Mouse (Mus musculus) kidney, embryonic 16.5 days (tissue): ENCODE results near the gene Ube2cbp. TPM values are rescaled to one million over a fixed set of nuclear protein-coding genes. Genes with fewer than 3 reads are reported as not detected.

Source experiments
- ATAC-seq: fragments of 200-750 bp; cut with Nextera tagmentation; 2 replicates; pipeline ENCODE4 v1.8.0; 2017; ENCODE audit warnings: moderate TSS enrichment; ENCODE audit not compliant: low FRiP score, low TSS enrichment
- H3K27ac ChIP-seq: fragments of 300-500 bp; sonication (generic); 2 replicates; pipeline ENCODE4 v1.5.1; 2014; ENCODE audit warnings: low read length
- H3K27me3 ChIP-seq: fragments of 300-500 bp; sonication (generic); 2 replicates; pipeline ENCODE4 v1.6.1; 2014; ENCODE audit warnings: low read length, control low read depth, mixed read lengths; ENCODE audit not compliant: insufficient read depth
- H3K36me3 ChIP-seq: fragments of 300-500 bp; sonication (generic); 2 replicates; pipeline ENCODE4 v1.6.1; 2014; ENCODE audit warnings: low read length, control low read depth, mixed read lengths; ENCODE audit not compliant: insufficient read depth
- H3K4me1 ChIP-seq: fragments of 300-500 bp; sonication (generic); 2 replicates; pipeline ENCODE4 v1.6.1; 2014; ENCODE audit warnings: low read length, control low read depth, mixed read lengths; ENCODE audit not compliant: insufficient read depth
- H3K4me2 ChIP-seq: fragments of 300-500 bp; sonication (generic); replicated peaks from 2 replicates; pipeline ENCODE4 v1.6.1; 2014; ENCODE audit warnings: low read depth, low read length
- H3K4me3 ChIP-seq: fragments of 300-500 bp; sonication (generic); 2 replicates; pipeline ENCODE4 v1.5.1; 2014; ENCODE audit warnings: mild to moderate bottlenecking, low read length
- H3K9ac ChIP-seq: fragments of 300-500 bp; sonication (generic); replicated peaks from 2 replicates; pipeline ENCODE4 v1.6.1; 2014; ENCODE audit warnings: low read length
- H3K9me3 ChIP-seq: fragments of 300-500 bp; sonication (generic); 2 replicates; pipeline ENCODE4 v1.6.1; 2016; ENCODE audit warnings: low read length, control low read depth
- WGBS: fragments of 180-500 bp; shearing (Covaris S2); extraction: QIAGEN DNeasy Blood & Tissue Kit; methylation state at CpG from one replicate; pipeline ENCODE4 v1.1.7; 2014; 5-methylcytosine and 5-hydroxymethylcytosine counted together
- polyA plus RNA-seq: library from polyadenylated mRNA; unstranded; fragments of >200 nt; fragmentation: Nextera tagmentation; extraction: Ambion mirVana; gene quantifications from 2 replicates; pipeline ENCODE4 v1.2.1, GENCODE M21; 2015

The Ube2cbp gene
- polyA plus RNA-seq, 1 experiment from 2014 or later: 8.4 TPM

GRCm38 (mm10) chr9:86306556-86306955, 158.2 kb downstream of the Ube2cbp start:
- H3K4me2 ChIP-seq: no peak overlapping the region
- ATAC-seq: no peak
- H3K9me3 ChIP-seq: 0 out of 2 replicates have a peak, but pooled peaks cover 3% of the 10 kb centered on the region
- whole genome bisulfite sequencing: 92% methylated on average over 2 of the region's 2 CpGs
- no peaks in the 10 kb centered on the region for H3K36me3 ChIP-seq
- no peaks in the 10 kb centered on the region for H3K4me1 ChIP-seq
- no peak overlapping the region for H3K9ac ChIP-seq
- no peaks in the 10 kb centered on the region for H3K27me3 ChIP-seq
- H3K4me3 ChIP-seq: no peak overlapping the region
- H3K27ac ChIP-seq: no peak overlapping the region

GRCm38 (mm10) chr9:86301407-86301806, 163.3 kb downstream of the Ube2cbp start:
- H3K27ac ChIP-seq: no peak overlapping the region
- peaks cover 6% of the 10 kb centered on the region; the same call in 1 of the 2 replicates for H3K4me1 ChIP-seq
- no peak overlapping the region for H3K4me2 ChIP-seq
- H3K9ac ChIP-seq: no peak overlapping the region
- no peak for ATAC-seq
- H3K9me3 ChIP-seq: 0 out of 2 replicates have a peak, but pooled peaks cover 3% of the 10 kb centered on the region
- no peak overlapping the region for H3K4me3 ChIP-seq
- no peaks in the 10 kb centered on the region for H3K27me3 ChIP-seq
- no peaks in the 10 kb centered on the region for H3K36me3 ChIP-seq
- 61% methylated on average over 6 of the region's 6 CpGs for WGBS

GRCm38 (mm10) chr9:86298596-86298995, 166.2 kb downstream of the Ube2cbp start:
- Histone ChIP-seq H3K4me2 (no peak overlapping the region), H3K4me3 (no peak overlapping the region), H3K36me3 (no peaks in the 10 kb centered on the region), H3K27ac (no peak overlapping the region), H3K27me3 (no peaks in the 10 kb centered on the region), H3K9ac (no peak overlapping the region), H3K4me1 (peaks cover 6% of the 10 kb centered on the region; the same call in 1 of the 2 replicates), H3K9me3 (no peaks in the 10 kb centered on the region)
- no peak for ATAC-seq
- WGBS: 78% methylated on average over 8 of the region's 8 CpGs

DNA sequence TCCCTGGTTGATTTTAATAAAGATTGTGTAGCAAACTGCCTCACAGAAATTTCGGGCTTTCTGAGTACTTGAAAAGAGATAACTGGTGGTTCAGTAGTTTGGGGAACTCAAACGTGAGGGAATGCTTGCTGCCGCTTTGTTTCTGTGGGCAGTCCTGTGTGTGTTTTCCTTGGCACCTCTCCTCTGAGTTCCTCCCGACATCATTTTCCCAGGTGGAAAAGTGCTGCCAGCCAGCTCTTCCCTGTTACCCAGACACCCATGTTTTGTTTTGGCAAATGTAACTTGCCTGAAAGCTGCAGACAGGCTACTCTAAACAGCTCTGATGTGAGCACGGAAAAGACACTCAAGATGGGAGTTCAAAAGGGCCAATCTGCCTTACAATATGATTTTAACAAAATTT, 166.6 kb downstream of the Ube2cbp start:
- no peak overlapping the region for H3K9ac ChIP-seq
- H3K36me3 ChIP-seq: no peaks in the 10 kb centered on the region
- H3K27me3 ChIP-seq: no peaks in the 10 kb centered on the region
- H3K9me3 ChIP-seq: no peaks in the 10 kb centered on the region
- H3K4me3 ChIP-seq: no peak overlapping the region
- no peak overlapping the region for H3K27ac ChIP-seq
- ATAC-seq: no peak
- H3K4me1 ChIP-seq: peaks cover 6% of the 10 kb centered on the region; the same call in 1 of the 2 replicates
- WGBS: 22% methylated on average over 5 of the region's 5 CpGs
- no peak overlapping the region for H3K4me2 ChIP-seq

DNA sequence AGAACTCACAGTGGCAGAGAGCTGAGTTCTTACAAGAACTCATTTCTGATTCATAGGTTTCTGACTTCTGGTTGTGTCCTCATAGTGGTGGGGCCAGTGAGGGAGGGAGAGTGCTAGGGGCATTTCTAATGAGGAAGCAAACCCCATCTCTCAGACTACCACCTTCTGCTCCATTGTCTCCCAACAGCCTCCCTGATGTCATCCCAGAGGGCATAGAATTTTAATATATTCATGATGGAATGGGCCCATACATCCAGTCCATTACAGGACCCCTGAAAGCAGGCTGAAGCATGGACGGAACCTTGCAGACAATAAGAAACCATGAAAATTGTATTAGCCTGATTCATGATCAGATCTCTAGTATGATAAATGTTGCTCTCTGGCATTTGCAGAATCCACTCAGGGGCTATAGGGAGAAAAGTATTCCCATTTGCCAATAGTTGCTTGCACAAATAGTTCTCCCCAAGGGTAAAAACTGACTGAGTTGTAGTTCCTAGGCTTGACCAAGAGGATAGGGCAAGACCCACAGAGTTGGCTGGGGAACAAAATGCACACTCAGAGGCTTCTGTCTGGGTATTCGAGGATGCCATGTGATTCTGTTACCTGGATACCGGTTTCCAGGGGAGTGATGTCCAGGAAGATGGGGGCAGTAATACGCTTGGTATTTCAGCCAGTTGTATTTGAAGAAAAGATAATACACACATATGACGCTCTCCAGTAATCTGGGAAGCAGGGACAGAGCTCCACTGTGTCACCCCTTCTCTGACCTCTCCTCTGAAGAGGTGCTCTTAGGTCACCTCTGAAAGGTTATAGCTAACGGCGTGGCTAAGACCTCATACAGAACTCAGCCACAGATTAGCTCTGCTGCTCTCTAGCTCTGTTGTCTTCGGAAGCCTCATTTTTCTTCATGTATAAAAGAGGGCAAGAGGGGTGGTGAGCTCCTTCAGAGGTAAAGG, 167.8 kb downstream of the Ube2cbp start:
- Histone ChIP-seq H3K4me1 (peaks cover 6% of the 10 kb centered on the region; the same call in 1 of the 2 replicates), H3K4me3 (no peak overlapping the region), H3K27ac (no peak overlapping the region), H3K9ac (no peak overlapping the region), H3K27me3 (no peaks in the 10 kb centered on the region), H3K9me3 (no peaks in the 10 kb centered on the region), H3K36me3 (no peaks in the 10 kb centered on the region), H3K4me2 (no peak overlapping the region)
- ATAC-seq: no peak
- WGBS: 78% methylated on average over 8 of the region's 8 CpGs

DNA sequence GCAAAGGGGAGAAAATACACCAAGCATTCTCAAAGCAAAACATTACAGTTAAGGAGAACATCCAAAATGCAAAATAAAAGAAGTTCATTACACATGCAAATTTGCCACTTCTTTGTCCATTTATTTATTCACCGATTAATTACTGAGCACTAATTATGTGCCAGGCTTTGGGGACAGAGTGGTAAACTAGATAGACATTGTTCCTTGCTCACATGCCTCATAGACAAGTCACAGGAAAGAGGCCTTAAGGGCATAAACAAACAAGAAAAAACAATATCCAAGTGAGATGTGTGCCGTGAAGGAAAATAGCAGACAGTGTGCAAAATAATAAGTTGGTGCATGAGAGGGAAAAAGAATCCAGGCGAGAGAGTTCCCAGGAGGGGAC, 177.2 kb downstream of the Ube2cbp start:
- H3K27ac ChIP-seq: no peak overlapping the region
- H3K36me3 ChIP-seq: no peaks in the 10 kb centered on the region
- ATAC-seq: no peak
- no peak overlapping the region for H3K4me3 ChIP-seq
- no peak overlapping the region for H3K9ac ChIP-seq
- H3K27me3 ChIP-seq: no peaks in the 10 kb centered on the region
- peaks cover 17% of the 10 kb centered on the region for H3K9me3 ChIP-seq
- H3K4me1 ChIP-seq: peaks cover 2% of the 10 kb centered on the region; the same call in 1 of the 2 replicates
- H3K4me2 ChIP-seq: no peak overlapping the region
- WGBS: 86% methylated on average over 3 of the region's 3 CpGs

DNA sequence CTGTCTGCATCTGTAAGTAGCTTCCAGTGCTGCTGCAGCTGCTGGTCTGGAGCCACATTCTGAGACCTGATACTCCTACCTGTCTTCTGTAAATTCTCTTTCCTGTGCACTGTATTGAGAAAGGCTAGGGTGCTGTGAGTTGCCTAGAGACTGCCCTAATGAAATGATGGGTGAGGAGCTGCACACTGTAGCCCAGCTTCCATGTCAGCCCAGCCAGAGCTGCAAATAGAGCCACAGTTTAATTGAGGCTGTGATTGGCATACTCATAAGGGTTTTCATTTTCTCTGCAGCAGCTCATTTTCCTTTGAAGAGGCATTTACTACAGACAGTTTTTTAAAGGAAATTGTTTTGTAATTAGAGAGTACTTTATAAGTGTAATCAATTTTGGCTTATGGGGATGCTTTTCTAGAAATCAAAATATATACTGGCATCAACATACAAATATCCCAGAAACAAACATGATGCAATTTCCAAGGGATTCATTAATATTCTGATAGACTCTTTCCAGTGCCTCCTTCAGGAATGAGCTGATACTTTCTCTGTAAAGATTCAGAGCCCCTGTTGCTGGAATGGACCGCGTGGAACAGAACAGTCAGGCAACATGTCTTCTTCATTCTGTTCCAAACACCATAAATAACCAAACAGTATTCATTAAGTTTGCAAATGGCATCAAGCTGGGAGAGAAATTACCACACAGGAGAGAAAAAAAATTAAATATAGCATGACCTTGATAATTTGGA, 177.8 kb downstream of the Ube2cbp start:
- 81% methylated on average over 2 of the region's 2 CpGs for WGBS
- Histone ChIP-seq H3K4me1 (peaks cover 6% of the 10 kb centered on the region; the same call in 1 of the 2 replicates), H3K4me3 (no peak overlapping the region), H3K27me3 (no peaks in the 10 kb centered on the region), H3K9me3 (peaks cover 17% of the 10 kb centered on the region), H3K27ac (no peak overlapping the region), H3K4me2 (no peak overlapping the region), H3K36me3 (no peaks in the 10 kb centered on the region), H3K9ac (no peak overlapping the region)
- no peak for ATAC-seq

GRCm38 (mm10) chr9:86282555-86282954, 182.2 kb downstream of the Ube2cbp start:
- Histone ChIP-seq H3K4me2 (no peak overlapping the region), H3K27ac (no peak overlapping the region), H3K9ac (no peak overlapping the region), H3K27me3 (no peaks in the 10 kb centered on the region), H3K9me3 (peaks cover 17% of the 10 kb centered on the region), H3K36me3 (no peaks in the 10 kb centered on the region), H3K4me3 (no peak overlapping the region), H3K4me1 (peaks cover 6% of the 10 kb centered on the region; the same call in 1 of the 2 replicates)
- WGBS: 36% methylated on average over 5 of the region's 5 CpGs
- peak; percentile 46; the same call in 1 of the 2 replicates for ATAC-seq

GRCm38 (mm10) chr9:86281147-86281467, 183.6 kb downstream of the Ube2cbp start:
- no peaks in the 10 kb centered on the region for H3K36me3 ChIP-seq
- no peaks in the 10 kb centered on the region for H3K27me3 ChIP-seq
- WGBS: 61% methylated on average over 4 of the region's 4 CpGs
- H3K9me3 ChIP-seq: peaks cover 15% of the 10 kb centered on the region
- H3K4me1 ChIP-seq: peaks cover 6% of the 10 kb centered on the region; the same call in 1 of the 2 replicates
- H3K4me3 ChIP-seq: no peak overlapping the region
- ATAC-seq: no peak
- H3K4me2 ChIP-seq: no peak overlapping the region
- no peak overlapping the region for H3K27ac ChIP-seq
- no peak overlapping the region for H3K9ac ChIP-seq
